Mouse (Mus musculus): ENCODE measurements around the gene Ipmk.

DNA sequence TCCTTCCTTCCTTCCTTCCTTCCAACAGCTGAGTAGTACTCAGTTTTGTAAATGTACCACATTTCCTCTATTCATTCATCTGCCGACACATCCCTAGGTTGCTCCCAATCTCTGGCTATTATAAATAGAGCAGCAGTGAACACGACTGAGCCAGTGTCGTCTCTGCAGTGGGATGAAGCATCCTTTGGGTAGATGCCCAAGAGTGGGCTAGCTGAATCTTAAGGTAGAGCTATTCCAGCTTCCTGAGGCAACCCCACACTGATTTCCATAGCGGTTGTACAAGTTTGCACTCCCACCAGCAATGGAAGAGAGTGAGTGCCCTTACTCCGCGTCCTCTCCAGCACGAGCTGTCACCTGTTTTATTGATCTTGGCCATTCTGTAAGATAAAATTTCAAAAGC, 32.8 kb downstream of the Ipmk start:
- TF ChIP-seq CTCF (IDR thresholded peaks at IDR 0.05; ENCODE audit: borderline replicate concordance, insufficient read depth, low read depth, low read length) (no peak), POLR2A (IDR thresholded peaks at IDR 0.05; ENCODE audit: borderline replicate concordance, insufficient read depth, low read length) (no peak)

Data from cerebellum, adult 2 months (tissue).